Mouse (Mus musculus) liver, adult 2 months (tissue): ENCODE data around the gene Dvl1.

Source experiments
- CTCF ChIP-seq: fragments of 200-500 bp; IDR thresholded peaks from 2 replicates; pipeline ENCODE4 v1.5.1; 2011; ENCODE audit warnings: low read depth, low read length, control low read depth
- POLR2A ChIP-seq: fragments of 200-500 bp; IDR thresholded peaks from 2 replicates; pipeline ENCODE4 v1.6.1; 2011; ENCODE audit warnings: low read length, control low read depth; ENCODE audit not compliant: insufficient read depth; ENCODE audit errors: extremely low read depth

- TF ChIP-seq CTCF (no peak), POLR2A (no peak)
Observed at GRCm38 (mm10) chr4:155853421-155853820, 6.2 kb downstream of the Dvl1 start.
